Mouse (Mus musculus): ENCODE results near the gene Gm17079.
"Not testable (repeated sequence)": the region's sequence is repeated elsewhere in the genome, so short reads cannot be mapped to it uniquely, and the experiment has no call there.

Gm17079 gene

GRCm38 (mm10) chr14:51695368-51695767, at the start of gene Gm17079:
Gene Gm17079 (minus strand): TSS chr14:51695468.
- not testable (repeated sequence) for ATAC-seq (ENCODE audit: low TSS enrichment)

- 0 out of 2 replicates have a peak, but pooled peaks have one; percentile 13 for ATAC-seq (ENCODE audit: low TSS enrichment)
Measured at GRCm38 (mm10) chr14:51740347-51741170, 45.3 kb upstream of the Gm17079 start.

- ATAC-seq (ENCODE audit: low TSS enrichment): no peak
Measured at GRCm38 (mm10) chr14:51739150-51739993, 44.1 kb upstream of the Gm17079 start.

- ATAC-seq (ENCODE audit: low TSS enrichment): peak; percentile 50; the same call in 1 of the 2 replicates
Measured at GRCm38 (mm10) chr14:51738411-51739149, 43.3 kb upstream of the Gm17079 start.

- ATAC-seq (ENCODE audit: low TSS enrichment): no peak
Measured at GRCm38 (mm10) chr14:51737967-51738366, 42.7 kb upstream of the Gm17079 start.

GRCm38 (mm10) chr14:51717083-51717482, 21.8 kb upstream of the Gm17079 start, which contains the start of gene Gm5800:
Gene Gm5800 (minus strand): TSS chr14:51717183.
- ATAC-seq (ENCODE audit: low TSS enrichment): no peak

- no peak for ATAC-seq (ENCODE audit: low TSS enrichment)
Measured at GRCm38 (mm10) chr14:51677269-51677668, 18.0 kb downstream of the Gm17079 start.

Measured in frontal cortex, adult (tissue).